Mouse (Mus musculus) neural tube, embryonic 15.5 days (tissue): Measurements from ENCODE around the gene Gm10643. TPM values are rescaled to one million over a fixed set of nuclear protein-coding genes. Genes with fewer than 3 reads are reported as not detected.

Source experiments
- ATAC-seq: fragments of 200-750 bp; cut with Nextera tagmentation; 2 replicates; pipeline ENCODE4 v1.8.0; 2017; ENCODE audit warnings: mild to moderate bottlenecking, moderate TSS enrichment, moderate library complexity; ENCODE audit not compliant: low FRiP score
- H3K27ac ChIP-seq: fragments of 300-500 bp; sonication (generic); replicated peaks from 2 replicates; pipeline ENCODE4 v1.5.1; 2015; ENCODE audit warnings: mild to moderate bottlenecking, inconsistent platforms
- H3K27me3 ChIP-seq: fragments of 300-500 bp; sonication (generic); replicated peaks from 2 replicates; pipeline ENCODE4 v1.6.1; 2015; ENCODE audit warnings: inconsistent platforms
- H3K36me3 ChIP-seq: fragments of 300-500 bp; sonication (generic); 2 replicates; pipeline ENCODE4 v1.6.1; 2015; ENCODE audit warnings: inconsistent platforms
- H3K4me1 ChIP-seq: fragments of 300-500 bp; sonication (generic); 2 replicates; pipeline ENCODE4 v1.6.1; 2015; ENCODE audit warnings: inconsistent platforms
- H3K4me2 ChIP-seq: fragments of 300-500 bp; sonication (generic); 2 replicates; pipeline ENCODE4 v1.6.1; 2015; ENCODE audit warnings: inconsistent platforms, mild to moderate bottlenecking, moderate library complexity
- H3K4me3 ChIP-seq: fragments of 300-500 bp; sonication (generic); replicated peaks from 2 replicates; pipeline ENCODE4 v1.5.1; 2015; ENCODE audit warnings: mild to moderate bottlenecking, inconsistent platforms
- H3K9ac ChIP-seq: fragments of 300-500 bp; sonication (generic); replicated peaks from 2 replicates; pipeline ENCODE4 v1.6.1; 2015; ENCODE audit warnings: mild to moderate bottlenecking, inconsistent platforms
- H3K9me3 ChIP-seq: fragments of 300-500 bp; sonication (generic); replicated peaks from 2 replicates; pipeline ENCODE4 v1.6.1; 2016; ENCODE audit warnings: inconsistent platforms
- WGBS: fragments of 180-500 bp; shearing (Covaris S2); methylation state at CpG from one replicate; pipeline ENCODE4 v1.1.7; 2015; ENCODE audit warnings: mixed read lengths; 5-methylcytosine and 5-hydroxymethylcytosine counted together
- polyA plus RNA-seq: library from polyadenylated mRNA; unstranded; fragments of >200 nt; fragmentation: Nextera tagmentation; extraction: Ambion mirVana; gene quantifications from 2 replicates; pipeline ENCODE4 v1.2.1, GENCODE M21; 2015

Gm10643 gene
- polyA plus RNA-seq = 1.4 and 1.8 TPM in 2 replicates

GRCm38 (mm10) chr8:84065037-84065436 is at the start of gene Gm10643:
Gm10643 (minus strand) TSS chr8:84065137.
- WGBS = 100% methylated on average over 1 of the region's 1 CpGs
- Histone ChIP-seq H3K36me3 (no peaks in the 10 kb centered on the region), H3K27me3 (no peaks in the 10 kb centered on the region), H3K4me1 (peaks cover 35% of the 10 kb centered on the region), H3K4me3 (peak within 1 kb of the TSS; percentile 98), H3K9me3 (no peaks in the 10 kb centered on the region), H3K9ac (peak within 1 kb of the TSS; percentile 60), H3K27ac (peak within 1 kb of the TSS; percentile 86), H3K4me2 (peak within 1 kb of the TSS; percentile 84)
- no peak for ATAC-seq

GRCm38 (mm10) chr8:84106216-84107040 is 41.5 kb upstream of the Gm10643 start:
- Histone ChIP-seq H3K27me3 (no peaks in the 10 kb centered on the region), H3K4me3 (no peak overlapping the region), H3K4me1 (peaks cover 35% of the 10 kb centered on the region), H3K9me3 (no peaks in the 10 kb centered on the region), H3K36me3 (peaks cover 8% of the 10 kb centered on the region; the same call in 1 of the 2 replicates), H3K9ac (no peak overlapping the region), H3K27ac (peak overlapping the region; percentile 88), H3K4me2 (no peak overlapping the region)
- ATAC-seq = no peak
- 87% methylated on average over 5 of the region's 6 CpGs for WGBS

- 72% methylated on average over 2 of the region's 2 CpGs for WGBS
- H3K9ac ChIP-seq = no peak overlapping the region
- peaks cover 14% of the 10 kb centered on the region; the same call in 1 of the 2 replicates for H3K36me3 ChIP-seq
- peaks cover 38% of the 10 kb centered on the region for H3K4me1 ChIP-seq
- no peaks in the 10 kb centered on the region for H3K9me3 ChIP-seq
- H3K4me3 ChIP-seq = peak overlapping the region; percentile 71; the same call in 1 of the 2 replicates
- H3K4me2 ChIP-seq = peak overlapping the region; percentile 62
- peak overlapping the region; percentile 88 for H3K27ac ChIP-seq
- no peak for ATAC-seq
- H3K27me3 ChIP-seq = no peaks in the 10 kb centered on the region
Measured at GRCm38 (mm10) chr8:84105676-84106075, 40.7 kb upstream of the Gm10643 start.

GRCm38 (mm10) chr8:84104697-84105609 is 40.0 kb upstream of the Gm10643 start, which contains the start of gene Dcaf15:
Dcaf15 (minus strand) TSS chr8:84104768.
- peaks cover 38% of the 10 kb centered on the region for H3K4me1 ChIP-seq
- H3K4me3 ChIP-seq = peak within 1 kb of the TSS; percentile 71
- H3K9me3 ChIP-seq = no peaks in the 10 kb centered on the region
- peak within 1 kb of the TSS; percentile 64 for H3K9ac ChIP-seq
- peak; percentile 96 for ATAC-seq
- no peaks in the 10 kb centered on the region for H3K27me3 ChIP-seq
- H3K4me2 ChIP-seq = peak within 1 kb of the TSS; percentile 76
- WGBS = 7% methylated on average over 42 of the region's 42 CpGs
- peak within 1 kb of the TSS; percentile 97 for H3K27ac ChIP-seq
- H3K36me3 ChIP-seq = peaks cover 22% of the 10 kb centered on the region; the same call in 1 of the 2 replicates

- H3K9ac ChIP-seq = peak overlapping the region; percentile 64
- H3K4me3 ChIP-seq = peak overlapping the region; percentile 71
- no peaks in the 10 kb centered on the region for H3K27me3 ChIP-seq
Measured at GRCm38 (mm10) chr8:84104221-84104620, 39.3 kb upstream of the Gm10643 start.

GRCm38 (mm10) chr8:84103601-84104000 is 38.7 kb upstream of the Gm10643 start:
- 0 out of 2 replicates have a peak, but pooled peaks have one; percentile 0 for ATAC-seq
- peak overlapping the region; percentile 71 for H3K4me3 ChIP-seq
- peak overlapping the region; percentile 97 for H3K27ac ChIP-seq
- whole genome bisulfite sequencing = 41% methylated on average over 3 of the region's 3 CpGs
- peaks cover 42% of the 10 kb centered on the region for H3K4me1 ChIP-seq
- H3K36me3 ChIP-seq = peaks cover 26% of the 10 kb centered on the region
- no peaks in the 10 kb centered on the region for H3K9me3 ChIP-seq
- peak overlapping the region; percentile 76 for H3K4me2 ChIP-seq
- peak overlapping the region; percentile 64 for H3K9ac ChIP-seq
- H3K27me3 ChIP-seq = no peaks in the 10 kb centered on the region

More at GRCm38 (mm10) chr8:84104221-84104620, 39.3 kb upstream of the Gm10643 start:
- ATAC-seq = peak; percentile 85
- peak overlapping the region; percentile 76 for H3K4me2 ChIP-seq
- H3K27ac ChIP-seq = peak overlapping the region; percentile 97
- H3K4me1 ChIP-seq = peaks cover 42% of the 10 kb centered on the region
- WGBS = 1% methylated on average over 27 of the region's 29 CpGs
- no peaks in the 10 kb centered on the region for H3K9me3 ChIP-seq
- H3K36me3 ChIP-seq = peaks cover 24% of the 10 kb centered on the region; the same call in 1 of the 2 replicates

- Histone ChIP-seq H3K4me3 (no peak overlapping the region), H3K4me1 (peaks cover 42% of the 10 kb centered on the region), H3K27me3 (no peaks in the 10 kb centered on the region), H3K36me3 (peaks cover 45% of the 10 kb centered on the region), H3K27ac (no peak overlapping the region), H3K4me2 (no peak overlapping the region), H3K9ac (no peak overlapping the region), H3K9me3 (no peaks in the 10 kb centered on the region)
- 91% methylated on average over 25 of the region's 25 CpGs for WGBS
- ATAC-seq = no peak
Measured at GRCm38 (mm10) chr8:84101476-84102270, 36.7 kb upstream of the Gm10643 start.

- no peak overlapping the region for H3K4me3 ChIP-seq
- ATAC-seq = no peak
Measured at GRCm38 (mm10) chr8:84098376-84098775, 33.4 kb upstream of the Gm10643 start.

GRCm38 (mm10) chr8:84096061-84096460 is 31.1 kb upstream of the Gm10643 start:
- no peak overlapping the region for H3K9ac ChIP-seq
- 79% methylated on average over 8 of the region's 8 CpGs for WGBS
- ATAC-seq = no peak
- no peak overlapping the region for H3K4me3 ChIP-seq
- no peaks in the 10 kb centered on the region for H3K27me3 ChIP-seq
- H3K27ac ChIP-seq = no peak overlapping the region
- H3K4me2 ChIP-seq = no peak overlapping the region
- 0 out of 2 replicates have a peak, but pooled peaks cover 4% of the 10 kb centered on the region for H3K4me1 ChIP-seq
- peaks cover 86% of the 10 kb centered on the region for H3K36me3 ChIP-seq
- H3K9me3 ChIP-seq = no peaks in the 10 kb centered on the region

More at GRCm38 (mm10) chr8:84098376-84098775, 33.4 kb upstream of the Gm10643 start:
- Histone ChIP-seq H3K9me3 (no peaks in the 10 kb centered on the region), H3K27me3 (no peaks in the 10 kb centered on the region), H3K9ac (no peak overlapping the region), H3K36me3 (peaks cover 76% of the 10 kb centered on the region), H3K27ac (no peak overlapping the region), H3K4me2 (no peak overlapping the region), H3K4me1 (peaks cover 26% of the 10 kb centered on the region)
- WGBS = 90% methylated on average over 7 of the region's 7 CpGs

- Histone ChIP-seq H3K4me2 (no peak overlapping the region), H3K9ac (no peak overlapping the region), H3K9me3 (no peaks in the 10 kb centered on the region), H3K4me3 (no peak overlapping the region), H3K27ac (no peak overlapping the region), H3K4me1 (no peaks in the 10 kb centered on the region), H3K36me3 (peaks cover 92% of the 10 kb centered on the region), H3K27me3 (no peaks in the 10 kb centered on the region)
- WGBS = 90% methylated on average over 8 of the region's 8 CpGs
- ATAC-seq = no peak
Measured at GRCm38 (mm10) chr8:84090585-84090984, 25.6 kb upstream of the Gm10643 start.
